Mouse (Mus musculus): ENCODE data around the gene Sertad4. TPM values are rescaled to one million over a fixed set of nuclear protein-coding genes. Genes with fewer than 3 reads are reported as not detected.

Sertad4 gene
- polyA plus RNA-seq, 1 experiment, result not detected

DNA sequence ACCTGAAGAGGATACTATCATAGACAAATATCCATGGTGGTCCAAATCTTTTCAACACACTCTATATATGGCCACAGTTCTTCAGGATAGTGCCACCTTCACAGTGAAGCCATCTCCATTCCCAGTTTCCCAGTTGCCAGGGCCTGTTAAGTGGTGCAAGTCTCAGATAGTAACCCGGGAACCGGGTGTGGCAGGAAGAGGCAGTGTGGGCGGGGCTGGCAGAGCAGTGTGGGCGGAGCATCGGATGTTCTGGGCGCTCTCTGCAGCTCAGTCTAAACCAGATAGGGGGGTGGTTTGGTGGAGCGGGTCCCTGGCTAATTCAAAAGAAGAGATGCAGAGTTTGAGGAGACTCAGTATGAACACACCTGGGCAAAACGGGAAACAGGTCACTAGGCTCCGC is 29.8 kb downstream of the Sertad4 start:
- H3K27ac ChIP-seq (ENCODE audit: insufficient read depth, low read depth, low read length), result no peak overlapping the region
- peaks cover 29% of the 10 kb centered on the region for H3K4me1 ChIP-seq (ENCODE audit: control insufficient read depth, insufficient read depth, low read length)
- H3K4me3 ChIP-seq (ENCODE audit: insufficient read depth, low read depth, low read length), result no peak overlapping the region
- TF ChIP-seq POLR2A (IDR thresholded peaks at IDR 0.05; ENCODE audit: insufficient read depth, low read depth, low read length) (no peak), CTCF (IDR thresholded peaks at IDR 0.05; ENCODE audit: insufficient read depth, low read depth, low read length) (no peak)
- WGBS, result 51% methylated on average over 9 of the region's 9 CpGs

- 40% methylated on average over 13 of the region's 13 CpGs for WGBS
- TF ChIP-seq POLR2A (IDR thresholded peaks at IDR 0.05; ENCODE audit: insufficient read depth, low read depth, low read length) (no peak), CTCF (IDR thresholded peaks at IDR 0.05; ENCODE audit: insufficient read depth, low read depth, low read length) (no peak)
- H3K4me3 ChIP-seq (ENCODE audit: insufficient read depth, low read depth, low read length), result no peak overlapping the region
- H3K27ac ChIP-seq (ENCODE audit: insufficient read depth, low read depth, low read length), result no peak overlapping the region
- peaks cover 20% of the 10 kb centered on the region for H3K4me1 ChIP-seq (ENCODE audit: control insufficient read depth, insufficient read depth, low read length)
Observed at GRCm38 (mm10) chr1:192822652-192823525, 32.7 kb downstream of the Sertad4 start.

DNA sequence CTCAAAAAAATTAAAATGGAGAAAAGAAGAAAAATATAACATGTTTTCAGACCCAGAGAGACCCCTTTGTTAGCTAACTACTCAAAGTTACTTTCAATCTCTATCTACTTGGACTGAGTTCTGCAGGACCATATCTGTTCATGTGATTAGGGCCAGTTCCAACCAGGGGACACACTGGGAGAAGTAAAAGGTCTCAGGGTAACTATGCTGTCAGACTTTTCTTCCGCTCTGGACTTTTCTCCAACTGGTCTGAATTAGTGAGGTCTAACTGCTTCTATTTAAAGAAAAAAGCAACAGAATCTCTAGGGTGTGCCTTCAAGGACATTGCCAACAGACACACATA is 33.3 kb downstream of the Sertad4 start:
- H3K4me1 ChIP-seq (ENCODE audit: control insufficient read depth, insufficient read depth, low read length), result peaks cover 20% of the 10 kb centered on the region
- no peak overlapping the region for H3K27ac ChIP-seq (ENCODE audit: insufficient read depth, low read depth, low read length)
- WGBS, result 75% methylated on average over 1 of the region's 1 CpGs
- TF ChIP-seq POLR2A (IDR thresholded peaks at IDR 0.05; ENCODE audit: insufficient read depth, low read depth, low read length), result no peak
- TF ChIP-seq CTCF (IDR thresholded peaks at IDR 0.05; ENCODE audit: insufficient read depth, low read depth, low read length), result no peak
- H3K4me3 ChIP-seq (ENCODE audit: insufficient read depth, low read depth, low read length), result no peak overlapping the region

GRCm38 (mm10) chr1:192818334-192818733 is 37.2 kb downstream of the Sertad4 start:
- WGBS, result 90% methylated on average over 5 of the region's 5 CpGs
- H3K4me3 ChIP-seq (ENCODE audit: insufficient read depth, low read depth, low read length), result no peak overlapping the region
- TF ChIP-seq CTCF (IDR thresholded peaks at IDR 0.05; ENCODE audit: insufficient read depth, low read depth, low read length) (no peak), POLR2A (IDR thresholded peaks at IDR 0.05; ENCODE audit: insufficient read depth, low read depth, low read length) (no peak)
- H3K27ac ChIP-seq (ENCODE audit: insufficient read depth, low read depth, low read length), result no peak overlapping the region
- peaks cover 9% of the 10 kb centered on the region for H3K4me1 ChIP-seq (ENCODE audit: control insufficient read depth, insufficient read depth, low read length)

DNA sequence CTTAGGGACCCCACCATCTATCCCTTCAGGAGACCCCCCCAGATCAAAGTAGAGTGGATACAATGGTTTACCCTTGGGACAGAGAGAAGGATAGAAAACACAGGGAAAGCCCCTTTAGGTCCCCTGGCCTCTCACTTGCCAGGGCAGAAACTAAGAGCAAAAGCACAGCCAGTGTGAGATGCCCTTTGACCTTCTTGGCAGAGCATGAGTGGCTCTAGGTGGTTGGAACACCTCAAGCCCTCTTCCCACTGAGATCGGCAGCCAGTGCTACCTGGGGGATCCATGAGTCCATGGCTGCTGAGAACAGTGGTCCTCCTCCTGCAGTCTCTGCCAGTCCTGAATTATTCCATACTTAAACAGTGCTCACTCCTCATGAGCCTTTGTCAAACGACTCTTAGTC is 39.8 kb downstream of the Sertad4 start:
- 68% methylated on average over 2 of the region's 2 CpGs for WGBS

GRCm38 (mm10) chr1:192814700-192815099 is 40.9 kb downstream of the Sertad4 start:
- no peak for TF ChIP-seq CTCF (IDR thresholded peaks at IDR 0.05; ENCODE audit: insufficient read depth, low read depth, low read length)
- no peak for TF ChIP-seq POLR2A (IDR thresholded peaks at IDR 0.05; ENCODE audit: insufficient read depth, low read depth, low read length)
- 68% methylated on average over 3 of the region's 3 CpGs for WGBS
- H3K4me3 ChIP-seq (ENCODE audit: insufficient read depth, low read depth, low read length), result no peak overlapping the region
- no peak overlapping the region for H3K27ac ChIP-seq (ENCODE audit: insufficient read depth, low read depth, low read length)
- H3K4me1 ChIP-seq (ENCODE audit: control insufficient read depth, insufficient read depth, low read length), result 0 out of 2 replicates have a peak, but pooled peaks cover 2% of the 10 kb centered on the region

More for the DNA sequence above, 39.8 kb downstream of the Sertad4 start:
- Histone ChIP-seq H3K4me3 (ENCODE audit: insufficient read depth, low read depth, low read length) (no peak overlapping the region), H3K4me1 (ENCODE audit: control insufficient read depth, insufficient read depth, low read length) (0 out of 2 replicates have a peak, but pooled peaks cover 2% of the 10 kb centered on the region), H3K27ac (ENCODE audit: insufficient read depth, low read depth, low read length) (no peak overlapping the region)
- TF ChIP-seq CTCF (IDR thresholded peaks at IDR 0.05; ENCODE audit: insufficient read depth, low read depth, low read length) (no peak), POLR2A (IDR thresholded peaks at IDR 0.05; ENCODE audit: insufficient read depth, low read depth, low read length) (no peak)

- H3K4me3 ChIP-seq (ENCODE audit: insufficient read depth, low read depth, low read length), result no peak overlapping the region
- H3K4me1 ChIP-seq (ENCODE audit: control insufficient read depth, insufficient read depth, low read length), result no peaks in the 10 kb centered on the region
- WGBS, result 74% methylated on average over 9 of the region's 9 CpGs
- TF ChIP-seq CTCF (IDR thresholded peaks at IDR 0.05; ENCODE audit: insufficient read depth, low read depth, low read length) (no peak), POLR2A (IDR thresholded peaks at IDR 0.05; ENCODE audit: insufficient read depth, low read depth, low read length) (no peak)
- H3K27ac ChIP-seq (ENCODE audit: insufficient read depth, low read depth, low read length), result no peak overlapping the region
Observed at GRCm38 (mm10) chr1:192812758-192813157, 42.8 kb downstream of the Sertad4 start.

- 83% methylated on average over 5 of the region's 5 CpGs for WGBS
- TF ChIP-seq POLR2A (IDR thresholded peaks at IDR 0.05; ENCODE audit: insufficient read depth, low read depth, low read length), result no peak
- TF ChIP-seq CTCF (IDR thresholded peaks at IDR 0.05; ENCODE audit: insufficient read depth, low read depth, low read length), result no peak
- H3K4me1 ChIP-seq (ENCODE audit: control insufficient read depth, insufficient read depth, low read length), result no peaks in the 10 kb centered on the region
- no peak overlapping the region for H3K4me3 ChIP-seq (ENCODE audit: insufficient read depth, low read depth, low read length)
- no peak overlapping the region for H3K27ac ChIP-seq (ENCODE audit: insufficient read depth, low read depth, low read length)
Observed at GRCm38 (mm10) chr1:192812290-192812689, 43.3 kb downstream of the Sertad4 start.

Measured in olfactory bulb, adult 2 months (tissue).